Mouse (Mus musculus) G1E (cell line): ENCODE measurements around the gene Rhobtb1.

Source experiments
- CTCF ChIP-seq: IDR thresholded peaks from 2 replicates; pipeline ENCODE4 v1.5.1; 2012; ENCODE audit warnings: low read depth, low read length, inconsistent platforms, mixed read lengths
- GATA1 ChIP-seq: IDR thresholded peaks from 2 replicates; pipeline ENCODE4 v1.6.1; 2012; ENCODE audit warnings: borderline replicate concordance, low read length, inconsistent platforms, mixed read lengths
- GATA2 ChIP-seq: IDR thresholded peaks from 2 replicates; pipeline ENCODE4 v1.6.1; 2012; ENCODE audit warnings: low read depth, low read length, inconsistent platforms, borderline replicate concordance
- TAL1 ChIP-seq: conservative IDR thresholded peaks from 2 replicates; pipeline ENCODE4 v1.6.1; 2012; ENCODE audit warnings: low read depth, low read length, inconsistent platforms, mixed read lengths

GRCm38 (mm10) chr10:69136241-69136828 is 14.9 kb upstream of the Rhobtb1 start:
- TF ChIP-seq CTCF (no peak), GATA2 (no peak), TAL1 (no peak), GATA1 (no peak)
